Mouse (Mus musculus) liver, embryonic 13.5 days (tissue): ENCODE measurements around the gene Tfrc. TPM values are rescaled to one million over a fixed set of nuclear protein-coding genes. Genes with fewer than 3 reads are reported as not detected.
A peak's percentile ranks its signal among the peaks of the same experiment; 100 is the strongest.

Source experiments
- ATAC-seq: fragments of 200-750 bp; cut with Nextera tagmentation; 2 replicates; pipeline ENCODE4 v1.8.0; 2017; ENCODE audit warnings: low read depth, mild to moderate bottlenecking, moderate number of reproducible peaks, moderate library complexity
- DNase-seq: peaks from one replicate; pipeline ENCODE4 v3.0.0; 2022
- H3K27ac ChIP-seq: fragments of 300-500 bp; sonication (generic); 2 replicates; pipeline ENCODE4 v1.5.1; 2015; ENCODE audit warnings: moderate library complexity, mild to moderate bottlenecking, inconsistent platforms
- H3K27me3 ChIP-seq: fragments of 300-500 bp; sonication (generic); 2 replicates; pipeline ENCODE4 v1.6.1; 2015; ENCODE audit warnings: mild to moderate bottlenecking, inconsistent platforms
- H3K36me3 ChIP-seq: fragments of 300-500 bp; sonication (generic); 2 replicates; pipeline ENCODE4 v1.6.1; 2015; ENCODE audit warnings: mild to moderate bottlenecking, inconsistent platforms
- H3K4me1 ChIP-seq: fragments of 300-500 bp; sonication (generic); replicated peaks from 2 replicates; pipeline ENCODE4 v1.6.1; 2015; ENCODE audit warnings: inconsistent platforms
- H3K4me2 ChIP-seq: fragments of 300-500 bp; sonication (generic); 2 replicates; pipeline ENCODE4 v1.6.1; 2015; ENCODE audit warnings: inconsistent platforms, mild to moderate bottlenecking, moderate library complexity
- H3K4me3 ChIP-seq: fragments of 300-500 bp; sonication (generic); replicated peaks from 2 replicates; pipeline ENCODE4 v1.5.1; 2015; ENCODE audit warnings: mild to moderate bottlenecking, inconsistent platforms
- H3K9ac ChIP-seq: fragments of 300-500 bp; sonication (generic); 2 replicates; pipeline ENCODE4 v1.6.1; 2015; ENCODE audit warnings: mild to moderate bottlenecking, inconsistent platforms
- H3K9me3 ChIP-seq: fragments of 300-500 bp; sonication (generic); replicated peaks from 2 replicates; pipeline ENCODE4 v1.6.1; 2016; ENCODE audit warnings: inconsistent platforms
- WGBS: fragments of 180-500 bp; shearing (Covaris S2); methylation state at CpG from one replicate; pipeline ENCODE4 v1.1.7; 2015; ENCODE audit not compliant: insufficient replicate concordance; 5-methylcytosine and 5-hydroxymethylcytosine counted together
- polyA plus RNA-seq: library from polyadenylated mRNA; unstranded; fragments of >200 nt; fragmentation: Nextera tagmentation; extraction: Ambion mirVana; gene quantifications from 2 replicates; pipeline ENCODE4 v1.2.1, GENCODE M21; 2015

Gene Tfrc
- polyA plus RNA-seq, 1 experiment from 2014 or later = 262 TPM

DNA sequence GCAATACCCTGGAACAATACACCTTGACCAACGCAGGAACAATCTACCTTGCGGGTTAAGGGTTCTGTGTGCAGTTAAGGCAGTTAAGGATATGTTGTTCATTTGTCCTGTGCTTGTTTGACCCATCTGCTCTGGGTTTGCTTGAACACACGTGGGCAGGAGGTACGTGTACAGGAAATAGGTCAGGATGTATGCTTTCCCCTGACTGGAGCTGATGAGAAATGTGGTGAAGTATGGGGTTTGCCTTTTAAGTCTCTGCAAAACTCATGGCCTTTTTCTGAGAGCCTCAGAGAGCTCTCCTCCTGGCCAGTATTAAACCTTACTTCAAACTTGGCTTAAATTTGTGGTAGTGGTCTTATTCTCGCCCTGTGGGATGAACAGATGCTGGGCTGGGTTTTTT is 14.8 kb upstream of the Tfrc start:
- Histone ChIP-seq H3K4me2 (no peak overlapping the region), H3K9ac (no peak overlapping the region), H3K27ac (no peak overlapping the region), H3K9me3 (no peaks in the 10 kb centered on the region), H3K4me1 (peaks cover 22% of the 10 kb centered on the region), H3K36me3 (no peaks in the 10 kb centered on the region), H3K27me3 (0 out of 2 replicates have a peak, but pooled peaks cover 5% of the 10 kb centered on the region), H3K4me3 (no peak overlapping the region)
- WGBS = 49% methylated on average over 5 of the region's 5 CpGs
- ATAC-seq = no peak
- no peak for DNase-seq

DNA sequence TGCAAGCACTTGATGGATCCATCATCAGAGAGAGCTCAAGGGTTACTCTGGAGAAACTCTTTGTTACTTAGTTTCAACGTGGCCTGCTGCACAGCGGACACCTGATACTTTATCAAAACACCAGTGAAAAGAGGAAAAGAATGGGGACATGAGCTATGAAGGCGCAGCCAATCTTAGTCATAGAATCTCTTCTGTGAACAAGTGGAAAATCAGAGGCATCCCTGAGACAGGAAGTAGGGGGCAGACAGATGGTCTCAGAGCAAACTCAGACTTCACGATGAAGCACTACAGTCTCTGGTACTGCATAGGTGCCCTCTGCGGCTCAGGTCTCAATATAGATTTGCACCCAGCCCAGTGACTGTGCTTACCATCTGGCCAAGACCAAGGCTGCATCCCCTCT is 14.0 kb upstream of the Tfrc start:
- WGBS = 69% methylated on average over 5 of the region's 5 CpGs
- Histone ChIP-seq H3K27me3 (0 out of 2 replicates have a peak, but pooled peaks cover 5% of the 10 kb centered on the region), H3K4me1 (peaks cover 25% of the 10 kb centered on the region), H3K9me3 (no peaks in the 10 kb centered on the region), H3K9ac (no peak overlapping the region), H3K36me3 (no peaks in the 10 kb centered on the region), H3K4me3 (no peak overlapping the region), H3K4me2 (no peak overlapping the region), H3K27ac (no peak overlapping the region)
- ATAC-seq = no peak
- no peak for DNase-seq

DNA sequence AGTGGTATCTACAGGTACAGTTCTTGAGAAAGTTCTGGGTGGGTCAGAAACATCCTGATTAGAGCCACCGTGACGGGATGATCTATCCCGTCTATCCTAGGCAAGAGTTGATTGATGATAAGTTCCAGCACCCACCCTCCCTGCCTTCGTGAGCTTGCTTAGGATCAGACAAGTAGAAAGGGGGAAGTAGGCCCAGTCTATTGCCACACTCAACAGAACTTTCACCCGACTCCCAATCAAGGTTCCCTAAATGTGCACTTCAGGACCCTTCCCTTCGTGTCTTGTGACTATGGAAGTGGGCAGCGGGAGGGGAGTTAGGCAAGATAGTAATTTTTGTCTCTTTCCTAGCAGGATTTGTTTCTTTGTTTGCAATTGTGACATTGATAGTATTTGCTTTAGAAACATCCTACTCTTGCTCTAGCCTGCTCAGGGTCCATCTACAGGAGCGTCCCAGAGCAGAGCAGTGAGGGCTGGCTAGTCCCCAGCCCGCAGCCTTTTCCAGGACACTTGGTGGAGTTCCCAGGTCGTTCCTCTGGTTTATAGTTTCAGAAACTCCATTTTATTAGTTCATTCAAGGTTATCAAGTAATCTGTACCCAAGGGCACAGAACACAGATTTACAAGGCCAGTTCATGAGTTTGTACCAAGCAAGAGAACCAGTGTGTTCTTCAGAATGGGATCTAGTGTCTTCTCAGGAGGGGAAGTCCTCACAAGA is 13.4 kb upstream of the Tfrc start:
- Histone ChIP-seq H3K4me3 (no peak overlapping the region), H3K4me2 (no peak overlapping the region), H3K9me3 (no peaks in the 10 kb centered on the region), H3K9ac (no peak overlapping the region), H3K36me3 (no peaks in the 10 kb centered on the region), H3K27me3 (0 out of 2 replicates have a peak, but pooled peaks cover 5% of the 10 kb centered on the region), H3K27ac (no peak overlapping the region), H3K4me1 (peaks cover 25% of the 10 kb centered on the region)
- DNase-seq = no peak
- 49% methylated on average over 10 of the region's 10 CpGs for WGBS
- no peak for ATAC-seq

GRCm38 (mm10) chr16:32597909-32598381 is 10.8 kb upstream of the Tfrc start:
- H3K9me3 ChIP-seq = no peaks in the 10 kb centered on the region
- no peaks in the 10 kb centered on the region for H3K36me3 ChIP-seq
- peak overlapping the region; percentile 55 for H3K9ac ChIP-seq
- peak overlapping the region; percentile 29 for H3K4me2 ChIP-seq
- 37% methylated on average over 4 of the region's 4 CpGs for whole genome bisulfite sequencing
- peaks cover 25% of the 10 kb centered on the region for H3K4me1 ChIP-seq
- DNase-seq (peak; percentile 38), ATAC-seq (peak; percentile 91)
- H3K27me3 ChIP-seq = 0 out of 2 replicates have a peak, but pooled peaks cover 5% of the 10 kb centered on the region
- peak overlapping the region; percentile 87 for H3K27ac ChIP-seq
- no peak overlapping the region for H3K4me3 ChIP-seq

DNA sequence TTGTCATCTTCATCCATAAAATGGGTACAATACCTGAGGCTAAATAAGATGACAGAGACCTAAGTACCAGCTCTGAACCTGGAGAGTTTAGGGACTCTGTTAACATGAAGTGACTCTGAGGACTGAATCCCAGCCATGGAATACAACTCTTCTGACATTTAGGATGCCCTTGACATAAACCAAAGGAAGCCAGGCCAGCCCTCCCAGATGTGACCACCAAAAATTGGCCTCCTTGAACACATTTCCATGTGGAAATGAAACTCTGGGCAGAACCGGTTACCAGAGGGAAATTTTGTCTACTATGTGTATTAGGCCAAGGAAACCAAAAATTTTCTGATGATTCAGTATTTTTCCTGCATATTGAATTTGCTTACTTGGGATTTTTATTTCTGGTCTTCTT is 9.6 kb upstream of the Tfrc start:
- DNase-seq (no peak), ATAC-seq (no peak)
- Histone ChIP-seq H3K9me3 (no peaks in the 10 kb centered on the region), H3K4me3 (no peak overlapping the region), H3K36me3 (no peaks in the 10 kb centered on the region), H3K27ac (peak overlapping the region; percentile 87; the same call in 1 of the 2 replicates), H3K4me1 (peaks cover 25% of the 10 kb centered on the region), H3K9ac (peak overlapping the region; percentile 29; the same call in 1 of the 2 replicates), H3K27me3 (0 out of 2 replicates have a peak, but pooled peaks cover 5% of the 10 kb centered on the region), H3K4me2 (no peak overlapping the region)
- WGBS = 93% methylated on average over 1 of the region's 1 CpGs

- Histone ChIP-seq H3K4me1 (peaks cover 24% of the 10 kb centered on the region), H3K36me3 (no peaks in the 10 kb centered on the region), H3K4me2 (no peak overlapping the region), H3K27ac (peak overlapping the region; percentile 48; the same call in 1 of the 2 replicates), H3K27me3 (no peaks in the 10 kb centered on the region), H3K4me3 (no peak overlapping the region), H3K9me3 (no peaks in the 10 kb centered on the region), H3K9ac (no peak overlapping the region)
- WGBS = 88% methylated on average over 3 of the region's 3 CpGs
- ATAC-seq = no peak
- DNase-seq = no peak
Observed at GRCm38 (mm10) chr16:32602193-32602685, 6.5 kb upstream of the Tfrc start.

DNA sequence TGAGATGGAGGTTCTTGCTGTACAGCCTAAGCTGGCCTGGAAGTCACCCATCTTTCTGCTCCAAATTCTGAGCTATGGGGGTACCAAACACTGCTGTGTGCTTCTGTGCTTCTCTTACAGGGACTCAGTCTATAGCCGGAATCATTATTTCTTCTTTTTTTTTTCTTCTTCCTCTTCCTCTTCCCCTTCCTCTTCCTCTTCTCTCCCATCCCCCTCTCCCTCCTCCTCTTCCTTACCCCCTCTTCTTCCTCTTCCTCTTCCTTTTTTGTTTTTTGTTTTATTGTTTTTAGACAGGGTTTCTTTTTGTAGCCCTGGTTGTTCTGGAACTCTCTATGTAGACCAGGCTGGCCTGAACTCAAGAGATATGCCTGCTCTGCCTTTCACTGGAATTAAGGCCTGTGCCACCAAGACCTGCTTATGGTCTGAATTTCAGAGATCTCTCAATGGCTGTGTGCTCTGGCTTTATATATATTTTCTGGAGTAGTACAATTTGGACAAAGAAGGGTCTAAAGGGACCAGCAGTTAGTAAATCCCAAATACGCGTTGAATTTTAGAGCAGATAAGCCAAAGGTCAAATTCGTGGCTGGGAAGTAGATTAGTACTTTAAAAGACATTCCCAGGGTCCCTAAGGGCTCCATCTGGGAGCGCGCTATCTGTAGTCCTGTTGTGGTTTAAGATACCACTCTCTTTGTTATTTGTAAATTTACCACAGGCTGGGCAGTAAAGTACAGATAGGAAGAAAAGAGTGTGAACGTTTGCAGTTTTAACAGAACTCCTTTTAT is 967 bp upstream of the Tfrc start:
- DNase-seq (no peak), ATAC-seq (no peak)
- Histone ChIP-seq H3K4me2 (peak overlapping the region; percentile 72), H3K36me3 (peaks cover 11% of the 10 kb centered on the region), H3K27ac (peak overlapping the region; percentile 98), H3K9me3 (no peaks in the 10 kb centered on the region), H3K4me1 (peaks cover 25% of the 10 kb centered on the region), H3K4me3 (peak overlapping the region; percentile 99), H3K9ac (peak overlapping the region; percentile 63), H3K27me3 (no peaks in the 10 kb centered on the region)
- WGBS = 23% methylated on average over 7 of the region's 7 CpGs

GRCm38 (mm10) chr16:32608344-32608711 is 392 bp upstream of the Tfrc start:
- Histone ChIP-seq H3K9ac (peak overlapping the region; percentile 63), H3K4me1 (peaks cover 31% of the 10 kb centered on the region), H3K27me3 (no peaks in the 10 kb centered on the region), H3K4me2 (peak overlapping the region; percentile 72), H3K27ac (peak overlapping the region; percentile 98), H3K4me3 (peak overlapping the region; percentile 99), H3K9me3 (no peaks in the 10 kb centered on the region), H3K36me3 (peaks cover 16% of the 10 kb centered on the region)
- DNase-seq = no peak
- no peak for ATAC-seq
- 5% methylated on average over 8 of the region's 8 CpGs for WGBS

DNA sequence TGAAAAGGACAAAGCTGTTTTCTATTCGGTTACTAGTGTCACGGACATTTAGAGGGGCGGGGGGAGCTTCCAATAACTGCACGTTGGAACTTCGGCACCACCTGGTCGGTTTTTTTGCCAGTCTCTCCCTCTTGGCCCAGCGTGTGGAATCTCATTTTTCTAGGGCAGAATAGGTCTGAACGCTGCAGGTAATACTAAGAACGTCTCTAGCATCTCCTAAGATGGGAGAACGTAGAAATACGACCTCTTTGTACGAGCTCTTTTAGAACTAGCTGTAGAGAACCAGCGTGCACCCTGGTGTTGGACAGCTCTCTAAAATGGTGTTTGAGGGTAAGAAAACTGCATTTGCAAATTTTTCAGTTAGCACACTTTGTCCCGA is 670 bp downstream of the Tfrc start:
- DNase-seq (no peak), ATAC-seq (no peak)
- Histone ChIP-seq H3K4me3 (peak overlapping the region; percentile 99), H3K27ac (peak overlapping the region; percentile 98), H3K9me3 (no peaks in the 10 kb centered on the region), H3K4me2 (peak overlapping the region; percentile 72), H3K9ac (peak overlapping the region; percentile 100), H3K4me1 (peaks cover 41% of the 10 kb centered on the region), H3K36me3 (peaks cover 27% of the 10 kb centered on the region), H3K27me3 (no peaks in the 10 kb centered on the region)
- WGBS = under 1% methylated on average over 14 of the region's 14 CpGs

- peak overlapping the region; percentile 72 for H3K4me2 ChIP-seq
- DNase-seq (peak; percentile 58), ATAC-seq (peak; percentile 29)
- peak overlapping the region; percentile 98 for H3K27ac ChIP-seq
- H3K4me3 ChIP-seq = peak overlapping the region; percentile 99
- WGBS = 14% methylated on average over 5 of the region's 5 CpGs
- H3K9ac ChIP-seq = peak overlapping the region; percentile 100
- peaks cover 40% of the 10 kb centered on the region for H3K36me3 ChIP-seq
- H3K4me1 ChIP-seq = peaks cover 48% of the 10 kb centered on the region
- no peaks in the 10 kb centered on the region for H3K27me3 ChIP-seq
- H3K9me3 ChIP-seq = no peaks in the 10 kb centered on the region
Observed at GRCm38 (mm10) chr16:32610460-32611255, 1.9 kb downstream of the Tfrc start.

DNA sequence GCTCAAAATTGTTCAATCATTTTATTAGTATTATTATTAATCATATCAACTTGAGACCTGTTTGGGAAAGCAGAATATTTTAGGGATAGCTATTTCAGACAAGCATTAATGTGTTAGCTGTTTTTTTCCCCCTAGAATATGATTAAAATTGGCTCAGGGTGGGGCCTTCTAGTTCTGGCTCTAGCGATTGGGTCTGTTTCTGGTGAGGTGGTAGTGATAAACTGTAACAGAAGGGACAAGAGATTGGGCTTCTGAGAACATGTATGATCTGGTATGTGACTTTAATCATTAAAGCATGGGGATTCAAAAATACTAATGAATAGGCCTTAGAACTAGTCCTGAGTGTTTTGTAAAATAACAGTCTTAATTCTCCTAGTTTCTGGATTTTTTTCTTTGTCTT is 3.3 kb downstream of the Tfrc start:
- Histone ChIP-seq H3K9me3 (no peaks in the 10 kb centered on the region), H3K36me3 (peaks cover 54% of the 10 kb centered on the region), H3K4me2 (peak overlapping the region; percentile 72), H3K4me1 (peaks cover 50% of the 10 kb centered on the region), H3K9ac (peak overlapping the region; percentile 100), H3K4me3 (peak overlapping the region; percentile 99), H3K27ac (peak overlapping the region; percentile 98), H3K27me3 (no peaks in the 10 kb centered on the region)
- WGBS = 13% methylated on average over 1 of the region's 1 CpGs
- DNase-seq (peak; percentile 68), ATAC-seq (peak; percentile 48)
